9 mouse cellular contexts compared by ENCODE assay signal in genomic region chr17:25282133-25282532, GRCm38 (mm10). TPM values are rescaled to one million over a fixed set of nuclear protein-coding genes. Genes with fewer than 3 reads are reported as not detected.
DNase-seq lines count a peak whose midpoint lies in the region; ATAC-seq and TF ChIP-seq lines count a peak whose summit lies in the region.
"Had no signal": no experiment of that assay in that cellular context is flagged by ENCODE, and none has a peak within 500 bp of the region (broad histone marks: within the 10 kb centered on the region; RNA-seq: fewer than 3 reads in every experiment).

No protein-coding gene starts in this region.

- H3K4me3 ChIP-seq in gastrocnemius, adult 2 months = peak overlapping the region; percentile 38
- H3K4me3 ChIP-seq in kidney, postnatal 0 days (replicated peaks; ENCODE audit: low read depth, low read length) = no peak overlapping the region
- no peak overlapping the region for H3K4me3 ChIP-seq in forebrain, embryonic 11.5 days (ENCODE audit: low read depth, low read length)

- no peak overlapping the region for H3K9ac ChIP-seq in kidney, postnatal 0 days (ENCODE audit: low read depth, low read length)
- no peak overlapping the region for H3K9ac ChIP-seq in forebrain, embryonic 11.5 days (ENCODE audit: low read length)

- 33% methylated on average over 11 of the region's 11 CpGs for WGBS in kidney, postnatal 0 days
- WGBS in forebrain, embryonic 11.5 days = 46% methylated on average over 11 of the region's 11 CpGs

- no peaks in the 10 kb centered on the region for H3K27me3 ChIP-seq in kidney, postnatal 0 days (ENCODE audit: insufficient read depth, low read length)
- H3K27me3 ChIP-seq in forebrain, embryonic 11.5 days (ENCODE audit: control insufficient read depth, insufficient read depth, low read length) = no peaks in the 10 kb centered on the region

- intact Hi-C loops in gastrocnemius, adult 2 months (cut with DNase I) = no loop called here
- intact Hi-C loops in gastrocnemius, postnatal 36 days (cut with DNase I) = no loop called here

- peak; percentile 51 for DNase-seq in gastrocnemius, adult 2 months
- DNase-seq in gastrocnemius, postnatal 36 days = no peak
- peak; percentile 7 for DNase-seq in Muller cell, postnatal 12 days (ENCODE audit: inconsistent ontology term)
- DNase-seq in heart, adult 18-20 months = peak; percentile 43 to 72
- peak; percentile 51 for DNase-seq in kidney, postnatal 0 days (ENCODE audit: low spot score)
- no peak for DNase-seq in right cerebral cortex, postnatal 25 days
- no peak for DNase-seq in forebrain, embryonic 11.5 days (ENCODE audit: low spot score)

- no peak for TF ChIP-seq CTCF in gastrocnemius, adult 2 months (IDR thresholded peaks at IDR 0.05)
- no peak for TF ChIP-seq CTCF in kidney, postnatal 0 days (IDR thresholded peaks at IDR 0.05; ENCODE audit: low read depth)

- H3K27ac ChIP-seq in gastrocnemius, adult 2 months = peak overlapping the region; percentile 49; the same call in 1 of the 2 replicates
- H3K27ac ChIP-seq in kidney, postnatal 0 days = no peak overlapping the region
- no peak overlapping the region for H3K27ac ChIP-seq in forebrain, embryonic 11.5 days (ENCODE audit: low read depth, low read length)

- no peaks in the 10 kb centered on the region for H3K36me3 ChIP-seq in kidney, postnatal 0 days (ENCODE audit: insufficient read depth, low read length)
- H3K36me3 ChIP-seq in forebrain, embryonic 11.5 days (ENCODE audit: control insufficient read depth, insufficient read depth, low read length) = no peaks in the 10 kb centered on the region

- H3K4me2 ChIP-seq in kidney, postnatal 0 days (ENCODE audit: low read length) = no peak overlapping the region
- H3K4me2 ChIP-seq in forebrain, embryonic 11.5 days (ENCODE audit: low read depth, low read length, severe bottlenecking) = no peak overlapping the region

- H3K9me3 ChIP-seq in kidney, postnatal 0 days (replicated peaks; ENCODE audit: low read length) = no peaks in the 10 kb centered on the region
- no peaks in the 10 kb centered on the region for H3K9me3 ChIP-seq in forebrain, embryonic 11.5 days (ENCODE audit: control insufficient read depth, low read length)

- ATAC-seq in kidney, postnatal 0 days (replicated peaks; ENCODE audit: low FRiP score, low read depth) = no peak
- peak; percentile 96 for ATAC-seq in megakaryocyte progenitor cell, adult 5-6 weeks (replicated peaks; ENCODE audit: poor library complexity)
- no peak for ATAC-seq in forebrain, embryonic 11.5 days (replicated peaks; ENCODE audit: low FRiP score)

- no peaks in the 10 kb centered on the region for H3K4me1 ChIP-seq in kidney, postnatal 0 days (replicated peaks; ENCODE audit: insufficient read depth, low read length)
- H3K4me1 ChIP-seq in forebrain, embryonic 11.5 days (replicated peaks; ENCODE audit: control insufficient read depth, insufficient read depth, low read length) = no peaks in the 10 kb centered on the region

RNA-seq across cellular contexts. Expression of gene Ube2i, which starts 7.7 kb away (rescaled TPM):
- 10 to 100 TPM; 59.4 to 68.5 TPM for total RNA-seq in gastrocnemius, adult 2 months (2021)
- 10 to 100 TPM; 55.0 to 60.6 TPM for total RNA-seq in gastrocnemius, postnatal 36 days (2021)
- total RNA-seq in heart, adult 18-20 months (2021) = 100 to 1,000 TPM in 1 of 2 experiments, 10 to 100 TPM in 1; 90.7 to 105 TPM
- polyA plus RNA-seq in kidney, postnatal 0 days (2015; fragmentation: Nextera tagmentation; extraction: Ambion mirVana) = 501 and 544 TPM in 2 replicates
- 355 and 376 TPM in 2 replicates for total RNA-seq in megakaryocyte progenitor cell, adult 5-6 weeks (2015)
- 305 and 308 TPM in 2 replicates for total RNA-seq in megakaryocyte progenitor cell, adult 5-6 weeks (2017)
- polyA plus RNA-seq in forebrain, embryonic 11.5 days (2014; fragmentation: Nextera tagmentation; extraction: Ambion mirVana) = 837 and 868 TPM in 2 replicates

RNA-seq across cellular contexts. Expression of gene Prss34, which starts 16.1 kb away (rescaled TPM):
- total RNA-seq in gastrocnemius, adult 2 months (2021) = under 1 TPM; 0.20 to 0.70 TPM
- under 1 TPM; 0.20 to 0.36 TPM for total RNA-seq in gastrocnemius, postnatal 36 days (2021)
- under 1 TPM; 0.46 to 0.50 TPM for total RNA-seq in heart, adult 18-20 months (2021)
- polyA plus RNA-seq in kidney, postnatal 0 days (2015; fragmentation: Nextera tagmentation; extraction: Ambion mirVana) = 0.09 and 0.18 TPM in 2 replicates
- 18.7 and 31.2 TPM in 2 replicates for total RNA-seq in megakaryocyte progenitor cell, adult 5-6 weeks (2015)
- 4.5 and 23.9 TPM in 2 replicates for total RNA-seq in megakaryocyte progenitor cell, adult 5-6 weeks (2017)
- polyA plus RNA-seq in forebrain, embryonic 11.5 days (2014; fragmentation: Nextera tagmentation; extraction: Ambion mirVana) = not detected in 2 replicates

RNA-seq across cellular contexts. Expression of gene Baiap3, which starts 26.0 kb away (rescaled TPM):
- total RNA-seq in gastrocnemius, adult 2 months (2021) = under 1 TPM in 1 of 2 experiments, not detected in 1; 0.08 TPM
- not detected for total RNA-seq in gastrocnemius, postnatal 36 days (2021)
- 1 to 10 TPM in 1 of 2 experiments, under 1 TPM in 1; 0.62 to 1.3 TPM for total RNA-seq in heart, adult 18-20 months (2021)
- 1.0 and 1.5 TPM in 2 replicates for polyA plus RNA-seq in kidney, postnatal 0 days (2015; fragmentation: Nextera tagmentation; extraction: Ambion mirVana)
- total RNA-seq in megakaryocyte progenitor cell, adult 5-6 weeks (2015) = 1.2 and 3.8 TPM in 2 replicates
- total RNA-seq in megakaryocyte progenitor cell, adult 5-6 weeks (2017) = 3.7 and 6.1 TPM in 2 replicates
- polyA plus RNA-seq in forebrain, embryonic 11.5 days (2014; fragmentation: Nextera tagmentation; extraction: Ambion mirVana) = 1.2 and 1.7 TPM in 2 replicates

RNA-seq across cellular contexts. Expression of gene Prss28, which starts 26.3 kb away (rescaled TPM):
- not detected for total RNA-seq in gastrocnemius, adult 2 months (2021)
- not detected for total RNA-seq in gastrocnemius, postnatal 36 days (2021)
- total RNA-seq in heart, adult 18-20 months (2021) = not detected
- polyA plus RNA-seq in kidney, postnatal 0 days (2015; fragmentation: Nextera tagmentation; extraction: Ambion mirVana) = not detected in 2 replicates
- not detected in 2 replicates for total RNA-seq in megakaryocyte progenitor cell, adult 5-6 weeks (2015)
- not detected in 2 replicates for total RNA-seq in megakaryocyte progenitor cell, adult 5-6 weeks (2017)
- not detected in 2 replicates for polyA plus RNA-seq in forebrain, embryonic 11.5 days (2014; fragmentation: Nextera tagmentation; extraction: Ambion mirVana)
- total RNA-seq: heart, postnatal 36 days had no signal

RNA-seq across cellular contexts. Expression of gene Prss29, which starts 36.3 kb away (rescaled TPM):
- total RNA-seq in gastrocnemius, adult 2 months (2021) = not detected
- total RNA-seq in gastrocnemius, postnatal 36 days (2021) = not detected
- total RNA-seq in heart, adult 18-20 months (2021) = not detected
- not detected in 2 replicates for polyA plus RNA-seq in kidney, postnatal 0 days (2015; fragmentation: Nextera tagmentation; extraction: Ambion mirVana)
- total RNA-seq in megakaryocyte progenitor cell, adult 5-6 weeks (2015) = not detected in 2 replicates
- total RNA-seq in megakaryocyte progenitor cell, adult 5-6 weeks (2017) = not detected in 2 replicates
- polyA plus RNA-seq in forebrain, embryonic 11.5 days (2014; fragmentation: Nextera tagmentation; extraction: Ambion mirVana) = not detected in 2 replicates
- total RNA-seq: heart, postnatal 36 days had no signal

Comparison
In these comparisons a context has a peak if more than half of its experiments do, and no peak if none do; other contexts are left out.
1. DNase-seq: peak in gastrocnemius, adult 2 months (single experiment), Muller cell, postnatal 12 days (single experiment), heart, adult 18-20 months (2 of 2) and kidney, postnatal 0 days (single experiment); none in gastrocnemius, postnatal 36 days (0 of 2), right cerebral cortex, postnatal 25 days (single experiment) and forebrain, embryonic 11.5 days (single experiment).